Mouse (Mus musculus) liver, postnatal 0 days (tissue): ENCODE data around the gene Wdr77. TPM values are rescaled to one million over a fixed set of nuclear protein-coding genes. Genes with fewer than 3 reads are reported as not detected.

Experiments
- ATAC-seq: fragments of 200-750 bp; cut with Nextera tagmentation; 2 replicates; pipeline ENCODE4 v1.8.0; 2017; ENCODE audit warnings: mild to moderate bottlenecking, moderate library complexity
- DNase-seq: peaks from one replicate; pipeline ENCODE4 v3.0.0-alpha.2; 2016
- H3K27ac ChIP-seq: fragments of 300-500 bp; sonication (generic); 2 replicates; pipeline ENCODE4 v1.5.1; 2014; ENCODE audit warnings: antibody characterized with exemption, moderate library complexity, mild to moderate bottlenecking, low read depth
- H3K27me3 ChIP-seq: fragments of 300-500 bp; sonication (generic); 2 replicates; pipeline ENCODE4 v1.6.1; 2014; ENCODE audit warnings: low read length, control low read depth, mixed read lengths; ENCODE audit not compliant: insufficient read depth
- H3K36me3 ChIP-seq: fragments of 300-500 bp; sonication (generic); replicated peaks from 2 replicates; pipeline ENCODE4 v1.6.1; 2014; ENCODE audit warnings: mild to moderate bottlenecking, control low read depth, low read length, moderate library complexity, mixed read lengths; ENCODE audit not compliant: insufficient read depth
- H3K4me1 ChIP-seq: fragments of 300-500 bp; sonication (generic); 2 replicates; pipeline ENCODE4 v1.6.1; 2014; ENCODE audit warnings: antibody characterized with exemption, mild to moderate bottlenecking, control low read depth; ENCODE audit not compliant: insufficient read depth
- H3K4me2 ChIP-seq: fragments of 300-500 bp; sonication (generic); 2 replicates; pipeline ENCODE4 v1.6.1; 2014; ENCODE audit warnings: low read depth, mild to moderate bottlenecking, low read length, moderate library complexity, mixed read lengths
- H3K4me3 ChIP-seq: fragments of 300-500 bp; sonication (generic); 2 replicates; pipeline ENCODE4 v1.5.1; 2014; ENCODE audit warnings: low read depth, low read length
- H3K9ac ChIP-seq: fragments of 300-500 bp; sonication (generic); replicated peaks from 2 replicates; pipeline ENCODE4 v1.6.1; 2014; ENCODE audit warnings: mild to moderate bottlenecking, moderate library complexity
- H3K9me3 ChIP-seq: fragments of 300-500 bp; sonication (generic); 2 replicates; pipeline ENCODE4 v1.6.1; 2016; ENCODE audit warnings: mild to moderate bottlenecking, control low read depth, low read length, mixed read lengths
- CTCF ChIP-seq: sonication (generic); IDR thresholded peaks from 2 replicates; pipeline ENCODE4 v1.5.1; 2016; ENCODE audit warnings: antibody characterized with exemption, low read depth
- EP300 ChIP-seq: IDR thresholded peaks from 2 replicates; pipeline ENCODE4 v1.6.1; 2016; ENCODE audit warnings: antibody characterized with exemption, low read depth, mild to moderate bottlenecking
- WGBS: fragments of 180-500 bp; shearing (Covaris S2); extraction: QIAGEN DNeasy Blood & Tissue Kit; methylation state at CpG from one replicate; pipeline ENCODE4 v1.1.7; 2014; ENCODE audit not compliant: insufficient replicate concordance; 5-methylcytosine and 5-hydroxymethylcytosine counted together
- polyA plus RNA-seq: library from polyadenylated mRNA; unstranded; fragments of >200 nt; fragmentation: Nextera tagmentation; extraction: Ambion mirVana; gene quantifications from 2 replicates; pipeline ENCODE4 v1.2.1, GENCODE M21; 2015

Gene Wdr77
- polyA plus RNA-seq, 1 experiment from 2014 or later, result 32.4 TPM

DNA sequence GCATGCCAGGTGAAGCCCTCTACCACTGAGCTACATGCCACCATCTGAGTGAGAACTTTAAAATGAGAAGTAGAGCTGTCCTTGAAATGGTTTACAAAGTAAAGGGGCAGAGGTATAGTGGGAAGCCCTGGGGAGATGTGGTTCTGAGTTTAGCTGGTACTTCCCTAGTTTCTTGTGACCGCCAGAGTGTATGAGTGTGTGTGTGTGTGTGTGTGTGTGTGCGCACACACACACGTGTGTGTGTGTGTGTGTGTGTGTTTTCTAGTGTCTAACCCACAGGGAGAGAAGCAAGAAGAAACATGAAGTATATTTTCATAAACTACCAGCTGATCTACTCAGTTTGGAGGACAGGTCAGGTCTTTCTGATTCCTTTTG lies 31.0 kb upstream of the Wdr77 start:
- no peak for ATAC-seq
- whole genome bisulfite sequencing, result 62% methylated on average over 3 of the region's 3 CpGs
- no peak overlapping the region for H3K9ac ChIP-seq
- 0 out of 2 replicates have a peak, but pooled peaks cover 3% of the 10 kb centered on the region for H3K36me3 ChIP-seq
- no peak overlapping the region for H3K27ac ChIP-seq
- TF ChIP-seq EP300 (no peak), CTCF (no peak)
- H3K9me3 ChIP-seq, result no peaks in the 10 kb centered on the region
- H3K4me3 ChIP-seq, result no peak overlapping the region
- H3K27me3 ChIP-seq, result no peaks in the 10 kb centered on the region
- H3K4me1 ChIP-seq, result no peaks in the 10 kb centered on the region; the same call in 1 of the 2 replicates
- DNase-seq, result no peak
- H3K4me2 ChIP-seq, result no peak overlapping the region

DNA sequence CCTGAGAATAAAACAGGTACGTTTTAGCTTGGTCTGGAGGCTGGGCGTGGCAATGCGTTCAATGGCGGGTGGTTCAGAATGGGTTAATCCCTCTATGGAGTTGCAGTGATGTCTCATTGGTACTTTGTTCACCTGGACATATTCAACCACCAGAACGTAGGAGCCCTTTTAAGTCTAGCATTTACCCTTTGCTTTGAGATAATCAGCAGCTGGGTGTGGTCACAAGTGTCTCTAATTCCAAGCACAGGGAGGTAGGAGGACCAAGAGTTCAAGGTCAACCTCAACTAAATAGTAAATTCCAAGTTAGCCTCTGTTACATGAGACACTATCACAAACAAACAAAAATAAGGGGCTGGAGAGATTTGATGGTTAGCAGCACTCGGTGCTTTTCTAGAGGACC lies 30.4 kb upstream of the Wdr77 start:
- TF ChIP-seq CTCF (no peak), EP300 (no peak)
- Histone ChIP-seq H3K27me3 (no peaks in the 10 kb centered on the region), H3K9ac (no peak overlapping the region), H3K4me2 (no peak overlapping the region), H3K9me3 (no peaks in the 10 kb centered on the region), H3K27ac (no peak overlapping the region), H3K4me3 (no peak overlapping the region), H3K4me1 (no peaks in the 10 kb centered on the region; the same call in 1 of the 2 replicates), H3K36me3 (0 out of 2 replicates have a peak, but pooled peaks cover 3% of the 10 kb centered on the region)
- WGBS, result 80% methylated on average over 6 of the region's 6 CpGs
- no peak for DNase-seq
- ATAC-seq, result no peak

DNA sequence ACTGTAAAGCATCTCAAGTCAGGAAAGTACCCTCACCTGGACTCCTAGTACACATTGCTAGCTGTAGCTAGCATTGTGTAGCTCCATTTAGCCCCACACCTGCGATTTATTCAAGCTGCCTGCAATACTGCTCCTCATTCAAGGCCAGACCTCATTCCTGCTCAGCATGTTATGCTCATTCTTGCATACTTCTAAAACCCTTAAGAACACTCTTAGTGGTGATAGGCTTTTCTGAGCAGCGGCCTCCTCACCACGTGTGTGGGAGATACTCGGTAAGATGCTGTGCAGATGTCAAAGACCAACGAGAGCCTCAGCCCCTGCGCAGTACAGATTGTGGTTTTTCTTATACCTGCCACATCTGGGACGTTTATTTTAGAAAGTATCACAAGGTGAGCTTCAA lies 29.3 kb upstream of the Wdr77 start:
- TF ChIP-seq CTCF, result no peak
- no peak for TF ChIP-seq EP300
- no peaks in the 10 kb centered on the region; the same call in 1 of the 2 replicates for H3K4me1 ChIP-seq
- no peaks in the 10 kb centered on the region for H3K9me3 ChIP-seq
- H3K27me3 ChIP-seq, result no peaks in the 10 kb centered on the region
- H3K36me3 ChIP-seq, result 0 out of 2 replicates have a peak, but pooled peaks cover 3% of the 10 kb centered on the region
- no peak overlapping the region for H3K9ac ChIP-seq
- WGBS, result 56% methylated on average over 7 of the region's 7 CpGs
- H3K27ac ChIP-seq, result no peak overlapping the region
- H3K4me2 ChIP-seq, result no peak overlapping the region
- ATAC-seq, result no peak
- H3K4me3 ChIP-seq, result no peak overlapping the region
- no peak for DNase-seq

DNA sequence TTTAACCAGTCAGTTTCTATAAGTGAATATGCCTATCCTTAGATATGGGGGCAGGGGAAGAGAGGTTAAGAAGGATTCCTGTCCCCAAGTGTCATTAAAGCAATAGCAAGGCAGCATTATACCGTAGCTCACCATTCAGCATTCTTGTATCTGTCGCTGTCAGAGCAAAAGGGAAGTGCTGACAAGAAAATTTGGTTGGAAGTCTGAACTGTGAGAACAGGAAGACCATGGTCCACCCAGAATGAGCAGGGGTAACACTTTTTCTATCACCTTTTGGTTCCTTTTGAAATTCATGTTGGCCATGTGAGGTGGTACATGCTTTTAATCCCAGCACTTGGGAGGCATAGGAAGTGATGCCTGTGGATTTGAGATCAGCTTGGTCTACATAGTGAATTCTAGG lies 28.1 kb upstream of the Wdr77 start:
- no peaks in the 10 kb centered on the region for H3K27me3 ChIP-seq
- no peak for DNase-seq
- H3K4me1 ChIP-seq, result no peaks in the 10 kb centered on the region; the same call in 1 of the 2 replicates
- no peak for TF ChIP-seq EP300
- no peak for TF ChIP-seq CTCF
- no peak overlapping the region for H3K27ac ChIP-seq
- no peak overlapping the region for H3K9ac ChIP-seq
- peak overlapping the region; percentile 47 for H3K4me2 ChIP-seq
- peak overlapping the region; percentile 35 for H3K4me3 ChIP-seq
- 0 out of 2 replicates have a peak, but pooled peaks cover 3% of the 10 kb centered on the region for H3K36me3 ChIP-seq
- H3K9me3 ChIP-seq, result no peaks in the 10 kb centered on the region
- 50% methylated on average over 2 of the region's 2 CpGs for WGBS
- no peak for ATAC-seq

DNA sequence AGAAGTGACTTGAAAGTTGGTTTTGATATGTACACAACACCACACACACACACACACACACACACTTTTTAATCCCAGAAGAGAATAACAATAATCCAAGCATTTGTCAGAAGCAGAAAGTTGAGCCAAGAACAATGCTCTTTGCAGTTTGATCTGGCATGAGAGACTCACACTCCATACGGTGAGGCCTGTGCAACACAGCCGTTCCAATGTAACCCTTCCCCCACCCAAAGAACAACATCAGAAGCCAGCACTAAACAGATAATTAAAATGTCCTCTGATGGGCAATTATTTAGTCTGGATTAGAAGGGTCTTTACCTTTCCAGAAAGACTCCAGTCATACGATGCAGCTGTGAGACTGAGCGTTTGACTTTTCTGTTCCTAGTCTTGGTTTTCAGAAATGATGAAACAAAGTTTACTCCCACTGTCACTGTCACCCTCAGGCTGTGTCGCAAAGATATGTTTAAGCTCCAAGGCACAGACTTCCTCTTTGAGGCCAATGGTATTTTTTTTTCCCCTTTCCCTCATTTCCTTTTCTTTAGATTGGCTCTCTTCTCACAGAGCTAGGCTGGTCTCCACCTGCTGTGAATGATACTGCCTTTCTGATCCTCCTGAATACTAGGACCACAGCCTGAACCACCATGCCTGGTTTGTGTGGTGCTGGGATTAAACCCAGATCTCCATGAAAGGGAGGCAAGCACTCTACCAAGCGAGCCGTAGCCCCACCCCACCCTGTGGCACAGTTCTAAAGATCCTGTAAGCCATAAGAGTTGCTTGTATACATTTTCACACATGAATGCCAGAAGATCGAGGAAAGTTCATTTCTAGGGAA lies 26.7 kb upstream of the Wdr77 start, which contains the start of gene I830077J02Rik:
TSS of gene I830077J02Rik (minus strand) at position 425 of the 832 bp plus-strand sequence.
- Histone ChIP-seq H3K4me2 (peak within 1 kb of the TSS; percentile 47), H3K36me3 (peaks cover 5% of the 10 kb centered on the region; the same call in 1 of the 2 replicates), H3K27me3 (no peaks in the 10 kb centered on the region), H3K9ac (peak within 1 kb of the TSS; percentile 26; the same call in 1 of the 2 replicates), H3K27ac (peak within 1 kb of the TSS; percentile 71), H3K9me3 (no peaks in the 10 kb centered on the region), H3K4me1 (no peaks in the 10 kb centered on the region; the same call in 1 of the 2 replicates), H3K4me3 (peak within 1 kb of the TSS; percentile 35)
- ATAC-seq (peak; percentile 68), DNase-seq (no peak)
- 36% methylated on average over 8 of the region's 8 CpGs for WGBS
- no peak for TF ChIP-seq EP300

DNA sequence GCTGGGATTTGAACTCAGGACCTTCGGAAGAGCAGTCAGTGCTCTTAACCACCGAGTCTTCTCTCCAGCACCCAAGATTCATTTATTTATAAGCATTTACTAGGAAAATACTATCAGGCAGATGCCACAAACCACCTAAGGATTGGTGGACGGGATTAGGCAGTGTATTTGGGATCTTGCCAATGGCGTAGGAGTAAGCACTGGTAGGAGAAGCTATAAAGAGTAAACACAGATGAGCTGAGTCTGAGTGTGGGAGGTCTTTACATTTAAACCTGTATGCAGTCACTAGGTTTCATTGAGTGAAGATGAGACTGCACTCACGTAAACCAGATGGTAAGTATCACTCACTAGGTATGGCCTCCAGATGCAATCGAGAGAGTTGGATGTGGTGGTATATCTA lies 25.2 kb upstream of the Wdr77 start:
- Histone ChIP-seq H3K9ac (no peak overlapping the region), H3K4me2 (no peak overlapping the region), H3K27ac (no peak overlapping the region), H3K9me3 (no peaks in the 10 kb centered on the region), H3K4me1 (no peaks in the 10 kb centered on the region; the same call in 1 of the 2 replicates), H3K36me3 (peaks cover 6% of the 10 kb centered on the region; the same call in 1 of the 2 replicates), H3K4me3 (no peak overlapping the region), H3K27me3 (no peaks in the 10 kb centered on the region)
- DNase-seq, result no peak
- ATAC-seq, result no peak
- 91% methylated on average over 6 of the region's 6 CpGs for WGBS
- no peak for TF ChIP-seq CTCF
- TF ChIP-seq EP300, result no peak
